ENCODE assay signal across 8 mouse cellular contexts in the genomic region with DNA sequence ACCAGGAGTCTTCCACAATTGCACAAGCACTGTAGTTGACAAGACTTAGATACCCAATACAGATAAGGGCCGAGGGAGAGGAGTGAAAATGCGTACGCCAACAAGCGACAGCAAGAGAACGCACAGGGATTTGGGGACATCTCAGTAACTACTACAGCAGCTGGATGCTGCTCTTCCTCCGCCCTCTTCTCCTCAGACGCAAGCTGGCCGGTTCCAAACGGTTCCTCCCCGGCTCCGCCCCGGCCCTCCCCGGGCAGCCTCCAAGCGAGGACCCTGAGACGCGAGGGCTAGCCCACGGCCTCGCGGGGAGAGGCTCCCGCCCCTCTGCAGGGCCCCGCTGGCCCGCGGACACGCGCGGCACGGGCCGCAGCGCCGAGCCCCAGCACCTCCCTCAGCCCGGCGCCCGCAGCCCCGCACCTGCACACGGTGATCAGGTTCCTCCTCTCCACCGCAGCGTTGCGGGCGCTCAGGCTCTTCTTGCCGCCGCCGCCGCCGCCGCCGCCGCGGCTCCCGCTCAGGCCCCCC. TPM values are rescaled to one million over a fixed set of nuclear protein-coding genes. Genes with fewer than 3 reads are reported as not detected.
DNase-seq lines count a peak whose midpoint lies in the region; ATAC-seq and TF ChIP-seq lines count a peak whose summit lies in the region.

No protein-coding gene starts in this region.

- TF ChIP-seq CTCF in heart, postnatal 0 days (IDR thresholded peaks at IDR 0.05; ENCODE audit: low read depth) = no peak

- no peaks in the 10 kb centered on the region for H3K27me3 ChIP-seq in forebrain, embryonic 11.5 days (ENCODE audit: control insufficient read depth, insufficient read depth, low read length)
- no peaks in the 10 kb centered on the region for H3K27me3 ChIP-seq in heart, postnatal 0 days (ENCODE audit: control insufficient read depth, insufficient read depth, low read length)
- peaks cover 13% of the 10 kb centered on the region for H3K27me3 ChIP-seq in liver, embryonic 11.5 days (replicated peaks; ENCODE audit: control insufficient read depth, insufficient read depth, low read length)
- H3K27me3 ChIP-seq in stomach, embryonic 14.5 days (ENCODE audit: control insufficient read depth, insufficient read depth, low read length) = no peaks in the 10 kb centered on the region

- TF ChIP-seq EP300 in heart, postnatal 0 days (IDR thresholded peaks at IDR 0.05; ENCODE audit: low read depth) = no peak

- H3K36me3 ChIP-seq in forebrain, embryonic 11.5 days (ENCODE audit: control insufficient read depth, insufficient read depth, low read length) = no peaks in the 10 kb centered on the region
- no peaks in the 10 kb centered on the region for H3K36me3 ChIP-seq in heart, postnatal 0 days (replicated peaks; ENCODE audit: control insufficient read depth, insufficient read depth, low read length)
- no peaks in the 10 kb centered on the region for H3K36me3 ChIP-seq in liver, embryonic 11.5 days (ENCODE audit: control insufficient read depth, insufficient read depth, low read length)
- no peaks in the 10 kb centered on the region for H3K36me3 ChIP-seq in stomach, embryonic 14.5 days (ENCODE audit: control insufficient read depth, insufficient read depth, low read length)

- no peaks in the 10 kb centered on the region for H3K4me1 ChIP-seq in forebrain, embryonic 11.5 days (replicated peaks; ENCODE audit: control insufficient read depth, insufficient read depth, low read length)
- peaks cover 6% of the 10 kb centered on the region; the same call in 1 of the 2 replicates for H3K4me1 ChIP-seq in heart, postnatal 0 days (ENCODE audit: control insufficient read depth, insufficient read depth)
- no peaks in the 10 kb centered on the region for H3K4me1 ChIP-seq in liver, embryonic 11.5 days (replicated peaks; ENCODE audit: control insufficient read depth, insufficient read depth, low read length)
- H3K4me1 ChIP-seq in stomach, embryonic 14.5 days (ENCODE audit: control insufficient read depth, insufficient read depth, low read length) = no peaks in the 10 kb centered on the region

- WGBS in forebrain, embryonic 11.5 days = under 1% methylated on average over 37 of the region's 49 CpGs
- under 1% methylated on average over 47 of the region's 49 CpGs for WGBS in heart, postnatal 0 days
- WGBS in liver, embryonic 11.5 days = under 1% methylated on average over 41 of the region's 49 CpGs
- WGBS in stomach, embryonic 14.5 days = 0% methylated on average over 35 of the region's 49 CpGs

- ATAC-seq in CD4-positive, CD25-positive, alpha-beta regulatory T cell, adult 4 months = peak; percentile 43
- peak; percentile 73 for ATAC-seq in forebrain, embryonic 11.5 days (replicated peaks; ENCODE audit: low FRiP score)
- ATAC-seq in heart, postnatal 0 days (ENCODE audit: insufficient read depth, low read depth) = peak; percentile 24
- peak; percentile 62 for ATAC-seq in liver, embryonic 11.5 days (replicated peaks; ENCODE audit: low FRiP score)
- ATAC-seq in monocyte, adult 5-6 weeks (replicated peaks; ENCODE audit: insufficient number of reproducible peaks, low FRiP score, low TSS enrichment, poor library complexity, severe bottlenecking) = peak; percentile 62
- ATAC-seq in stomach, embryonic 14.5 days (ENCODE audit: insufficient number of reproducible peaks, insufficient read depth, low FRiP score, low read depth) = peak; percentile 64

- peak overlapping the region; percentile 80 for H3K9ac ChIP-seq in forebrain, embryonic 11.5 days (ENCODE audit: low read length)
- peak overlapping the region; percentile 58 for H3K9ac ChIP-seq in heart, postnatal 0 days (replicated peaks; ENCODE audit: low read depth, low read length)
- H3K9ac ChIP-seq in liver, embryonic 11.5 days (ENCODE audit: low read depth, low read length) = peak overlapping the region; percentile 55; the same call in 1 of the 2 replicates
- peak overlapping the region; percentile 64 for H3K9ac ChIP-seq in stomach, embryonic 14.5 days (replicated peaks; ENCODE audit: low read depth, low read length)

- H3K27ac ChIP-seq in forebrain, embryonic 11.5 days (ENCODE audit: low read depth, low read length) = peak overlapping the region; percentile 25; the same call in 1 of the 2 replicates
- no peak overlapping the region for H3K27ac ChIP-seq in heart, postnatal 0 days (ENCODE audit: low read depth)
- no peak overlapping the region for H3K27ac ChIP-seq in liver, embryonic 11.5 days (ENCODE audit: low read depth, low read length)
- no peak overlapping the region for H3K27ac ChIP-seq in stomach, embryonic 14.5 days (ENCODE audit: low read length)

- H3K4me3 ChIP-seq in forebrain, embryonic 11.5 days (ENCODE audit: low read depth, low read length) = peak overlapping the region; percentile 88
- peak overlapping the region; percentile 79 for H3K4me3 ChIP-seq in heart, postnatal 0 days (ENCODE audit: low read depth, low read length)
- peak overlapping the region; percentile 71 for H3K4me3 ChIP-seq in liver, embryonic 11.5 days (ENCODE audit: low read depth, low read length)
- H3K4me3 ChIP-seq in stomach, embryonic 14.5 days (ENCODE audit: low read depth, low read length) = peak overlapping the region; percentile 80

- peak overlapping the region; percentile 90 for H3K4me2 ChIP-seq in forebrain, embryonic 11.5 days (ENCODE audit: low read depth, low read length, severe bottlenecking)
- peak overlapping the region; percentile 99 for H3K4me2 ChIP-seq in heart, postnatal 0 days (ENCODE audit: low read depth, low read length)
- H3K4me2 ChIP-seq in liver, embryonic 11.5 days = peak overlapping the region; percentile 98
- peak overlapping the region; percentile 89 for H3K4me2 ChIP-seq in stomach, embryonic 14.5 days (replicated peaks; ENCODE audit: low read depth, low read length)

- peak; percentile 28 for DNase-seq in brain, embryonic 18.5 days (ENCODE audit: low read depth, low spot score)
- DNase-seq in forebrain, embryonic 11.5 days (ENCODE audit: low spot score) = peak; percentile 76
- no peak for DNase-seq in heart, postnatal 0 days (ENCODE audit: low spot score)
- DNase-seq in kidney, postnatal 25 days = peak; percentile 30 to 64
- DNase-seq in liver, embryonic 11.5 days (ENCODE audit: low spot score) = peak; percentile 56

- H3K9me3 ChIP-seq in forebrain, embryonic 11.5 days (ENCODE audit: control insufficient read depth, low read length) = no peaks in the 10 kb centered on the region
- no peaks in the 10 kb centered on the region for H3K9me3 ChIP-seq in heart, postnatal 0 days (replicated peaks; ENCODE audit: control insufficient read depth, low read length)
- H3K9me3 ChIP-seq in liver, embryonic 11.5 days (ENCODE audit: control insufficient read depth, low read length) = no peaks in the 10 kb centered on the region
- H3K9me3 ChIP-seq in stomach, embryonic 14.5 days (ENCODE audit: control insufficient read depth, low read depth, low read length) = no peaks in the 10 kb centered on the region

RNA-seq across cellular contexts. Expression of a gene that starts 0.6 kb away (rescaled TPM):
- polyA plus RNA-seq in CD4-positive, CD25-positive, alpha-beta regulatory T cell, adult 4 months (2017; shearing (Covaris generic)) = 1 to 10 TPM; 3.9 to 4.1 TPM
- polyA plus RNA-seq in forebrain, embryonic 11.5 days (2014; fragmentation: Nextera tagmentation; extraction: Ambion mirVana) = 11.1 and 11.4 TPM in 2 replicates
- 0.12 and 0.88 TPM in 2 replicates for total RNA-seq in heart, postnatal 0 days (2014; rRNA removed; ENCODE audit: low replicate concordance)
- polyA plus RNA-seq in heart, postnatal 0 days (2015; fragmentation: Nextera tagmentation; extraction: Ambion mirVana) = 0.40 and 0.44 TPM in 2 replicates
- polyA plus RNA-seq in liver, embryonic 11.5 days (2014; fragmentation: Nextera tagmentation; extraction: Ambion mirVana) = 0.67 and 0.77 TPM in 2 replicates
- 3.0 to 13.9 TPM (median 4.0 TPM) in 3 replicates for total RNA-seq in monocyte, adult 5-6 weeks (2017)
- 5.4 and 6.1 TPM in 2 replicates for polyA plus RNA-seq in stomach, embryonic 14.5 days (2014; fragmentation: Nextera tagmentation; extraction: Ambion mirVana)

RNA-seq across cellular contexts. Expression of a gene that starts 37.7 kb away (rescaled TPM):
- 10 to 100 TPM; 32.0 to 53.2 TPM for polyA plus RNA-seq in CD4-positive, CD25-positive, alpha-beta regulatory T cell, adult 4 months (2017; shearing (Covaris generic))
- 0.29 and 0.68 TPM in 2 replicates for polyA plus RNA-seq in forebrain, embryonic 11.5 days (2014; fragmentation: Nextera tagmentation; extraction: Ambion mirVana)
- total RNA-seq in heart, postnatal 0 days (2014; rRNA removed; ENCODE audit: low replicate concordance) = 1.6 and 3.0 TPM in 2 replicates
- 0.93 and 0.96 TPM in 2 replicates for polyA plus RNA-seq in heart, postnatal 0 days (2015; fragmentation: Nextera tagmentation; extraction: Ambion mirVana)
- 0.36 and 0.38 TPM in 2 replicates for polyA plus RNA-seq in liver, embryonic 11.5 days (2014; fragmentation: Nextera tagmentation; extraction: Ambion mirVana)
- 13.2 to 35.8 TPM (median 14.2 TPM) in 3 replicates for total RNA-seq in monocyte, adult 5-6 weeks (2017)
- 0.59 and 0.91 TPM in 2 replicates for polyA plus RNA-seq in stomach, embryonic 14.5 days (2014; fragmentation: Nextera tagmentation; extraction: Ambion mirVana)

Comparison
In these comparisons a context has a peak if more than half of its experiments do, and no peak if none do; other contexts are left out.
1. RNA of a gene that starts 37.7 kb away (polyA plus RNA-seq): 32.0 to 53.2 TPM in CD4-positive, CD25-positive, alpha-beta regulatory T cell, adult 4 months; 0.93 to 0.96 TPM in heart, postnatal 0 days, 0.59 to 0.91 TPM in stomach, embryonic 14.5 days, 0.29 to 0.68 TPM in forebrain, embryonic 11.5 days and 0.36 to 0.38 TPM in liver, embryonic 11.5 days; every median in the first group is over 10 times any median in the second.
2. Peak in every context shown above with its lines, with median percentiles within 50 percentile points of each other: ATAC-seq, H3K4me2 ChIP-seq, H3K4me3 ChIP-seq and H3K9ac ChIP-seq.